Mouse (Mus musculus) liver, adult 2 months (tissue): ENCODE data around the gene Zfp871. TPM values are rescaled to one million over a fixed set of nuclear protein-coding genes. Genes with fewer than 3 reads are reported as not detected.

Experiments
- DNase-seq: peaks from one replicate; pipeline ENCODE4 v3.0.0-alpha.2; 2011; ENCODE audit warnings: low read depth, low spot score; ENCODE audit errors: extremely low read depth
- H3K27ac ChIP-seq: fragments of 200-500 bp; replicated peaks from 2 replicates; pipeline ENCODE4 v1.5.1; 2012; ENCODE audit warnings: low read depth, mild to moderate bottlenecking, control low read depth, inconsistent platforms, low read length; ENCODE audit not compliant: insufficient read depth
- H3K27me3 ChIP-seq: fragments of 200-500 bp; 2 replicates; pipeline ENCODE4 v1.6.1; 2012; ENCODE audit warnings: mild to moderate bottlenecking, moderate library complexity, low read length, inconsistent platforms; ENCODE audit not compliant: control insufficient read depth, insufficient read depth
- H3K36me3 ChIP-seq: fragments of 200-500 bp; 2 replicates; pipeline ENCODE4 v1.6.1; 2012; ENCODE audit warnings: low read length, inconsistent platforms; ENCODE audit not compliant: control insufficient read depth, insufficient read depth
- H3K4me1 ChIP-seq: fragments of 200-500 bp; 2 replicates; pipeline ENCODE4 v1.6.1; 2011; ENCODE audit warnings: low read length; ENCODE audit not compliant: control insufficient read depth, insufficient read depth
- H3K4me3 ChIP-seq: fragments of 200-500 bp; 2 replicates; pipeline ENCODE4 v1.5.1; 2011; ENCODE audit warnings: low read depth, mild to moderate bottlenecking, control low read depth, low read length, moderate library complexity; ENCODE audit not compliant: insufficient read depth
- H3K79me2 ChIP-seq: fragments of 200-500 bp; 2 replicates; pipeline ENCODE4 v1.6.1; 2012; ENCODE audit warnings: inconsistent platforms, mild to moderate bottlenecking, low read length, moderate library complexity; ENCODE audit not compliant: control insufficient read depth, insufficient read depth
- H3K9ac ChIP-seq: fragments of 200-500 bp; 2 replicates; pipeline ENCODE4 v1.6.1; 2012; ENCODE audit warnings: low read depth, mild to moderate bottlenecking, control low read depth, inconsistent platforms, low read length
- CTCF ChIP-seq: fragments of 200-500 bp; IDR thresholded peaks from 2 replicates; pipeline ENCODE4 v1.5.1; 2011; ENCODE audit warnings: low read depth, low read length, control low read depth
- POLR2A ChIP-seq: fragments of 200-500 bp; IDR thresholded peaks from 2 replicates; pipeline ENCODE4 v1.6.1; 2011; ENCODE audit warnings: low read length, control low read depth; ENCODE audit not compliant: insufficient read depth; ENCODE audit errors: extremely low read depth
- WGBS: fragments of 180-500 bp; shearing (Covaris S2); methylation state at CpG from one replicate; pipeline ENCODE4 v1.1.7; 2018; 5-methylcytosine and 5-hydroxymethylcytosine counted together
- polyA plus RNA-seq: library from polyadenylated mRNA; depleted of rRNA; stranded (reverse); fragments of >200 nt; gene quantifications from 2 replicates; pipeline ENCODE4 v1.2.3, GENCODE M21; 2012; rRNA removed
- total RNA-seq: library from RNA; depleted of rRNA; stranded (reverse); fragments of >200 nt; gene quantifications from 2 replicates; pipeline ENCODE4 v1.2.3, GENCODE M21; 2014; rRNA removed

The Zfp871 gene
- total RNA-seq (33.0 and 40.9 TPM in 2 replicates), polyA plus RNA-seq (6.7 and 8.1 TPM in 2 replicates)

GRCm38 (mm10) chr17:32788094-32788559 lies at the start of gene Zfp871:
Gene Zfp871, minus strand, starts transcription at chr17:32788287.
- Histone ChIP-seq H3K79me2 (peaks cover 25% of the 10 kb centered on the region; the same call in 1 of the 2 replicates), H3K4me1 (peaks cover 15% of the 10 kb centered on the region), H3K27ac (peak within 1 kb of the TSS; percentile 98), H3K9ac (peak within 1 kb of the TSS; percentile 97), H3K36me3 (peaks cover 24% of the 10 kb centered on the region), H3K27me3 (no peaks in the 10 kb centered on the region), H3K4me3 (peak within 1 kb of the TSS; percentile 93)
- WGBS = under 1% methylated on average over 22 of the region's 22 CpGs
- no peak for TF ChIP-seq CTCF
- TF ChIP-seq POLR2A = peak; percentile 70; the same call in 1 of the 2 replicates
- peak; percentile 91 for DNase-seq

GRCm38 (mm10) chr17:32830418-32830782 lies 42.3 kb upstream of the Zfp871 start:
- H3K9ac ChIP-seq = no peak overlapping the region
- no peaks in the 10 kb centered on the region for H3K27me3 ChIP-seq
- WGBS = 37% methylated on average over 3 of the region's 3 CpGs
- DNase-seq = no peak
- TF ChIP-seq POLR2A (no peak), CTCF (no peak)
- peaks cover 4% of the 10 kb centered on the region; the same call in 1 of the 2 replicates for H3K36me3 ChIP-seq
- peaks cover 11% of the 10 kb centered on the region for H3K79me2 ChIP-seq
- H3K4me3 ChIP-seq = no peak overlapping the region
- H3K27ac ChIP-seq = no peak overlapping the region
- H3K4me1 ChIP-seq = peaks cover 2% of the 10 kb centered on the region

- DNase-seq = peak; percentile 82
- Histone ChIP-seq H3K4me3 (peak within 1 kb of the TSS; percentile 83), H3K27me3 (no peaks in the 10 kb centered on the region), H3K9ac (peak within 1 kb of the TSS; percentile 81), H3K79me2 (peaks cover 11% of the 10 kb centered on the region), H3K27ac (peak within 1 kb of the TSS; percentile 20), H3K36me3 (peaks cover 4% of the 10 kb centered on the region; the same call in 1 of the 2 replicates), H3K4me1 (peaks cover 2% of the 10 kb centered on the region)
- WGBS = under 1% methylated on average over 35 of the region's 35 CpGs
- TF ChIP-seq POLR2A = 0 out of 2 replicates have a peak, but pooled peaks have one; percentile 17
- no peak for TF ChIP-seq CTCF
Observed at GRCm38 (mm10) chr17:32829540-32830417, 41.7 kb upstream of the Zfp871 start, which contains the start of gene Zfp799. Gene Zfp799, minus strand, starts transcription at chr17:32830261.

- Histone ChIP-seq H3K4me1 (no peaks in the 10 kb centered on the region), H3K27ac (no peak overlapping the region), H3K79me2 (no peaks in the 10 kb centered on the region), H3K4me3 (no peak overlapping the region), H3K36me3 (peaks cover 26% of the 10 kb centered on the region), H3K27me3 (no peaks in the 10 kb centered on the region), H3K9ac (no peak overlapping the region)
- DNase-seq = no peak
- no peak for TF ChIP-seq POLR2A
- no peak for TF ChIP-seq CTCF
- WGBS = 96% methylated on average over 1 of the region's 1 CpGs
Observed at GRCm38 (mm10) chr17:32816074-32816784, 28.1 kb upstream of the Zfp871 start.

- Histone ChIP-seq H3K79me2 (no peaks in the 10 kb centered on the region), H3K27me3 (peaks cover 7% of the 10 kb centered on the region; the same call in 1 of the 2 replicates), H3K36me3 (peaks cover 8% of the 10 kb centered on the region), H3K9ac (no peak overlapping the region), H3K4me3 (no peak overlapping the region), H3K27ac (no peak overlapping the region), H3K4me1 (no peaks in the 10 kb centered on the region)
- TF ChIP-seq CTCF (no peak), POLR2A (no peak)
- DNase-seq = no peak
- WGBS = 90% methylated on average over 7 of the region's 7 CpGs
Observed at GRCm38 (mm10) chr17:32814136-32814535, 26.0 kb upstream of the Zfp871 start.
